Mouse (Mus musculus) MN1 (cell line): ENCODE measurements at regions not wholly inside any gene's neighbourhood (a gene's known extent, or its start where the extent isn't known, plus 50 kb on each side); places are given as distances from the start of the nearest gene placed in this dataset.

Experiments
- DNase-seq: peaks from one replicate; pipeline ENCODE4 v3.0.0-alpha.2; 2016; ENCODE audit warnings: low spot score

DNA sequence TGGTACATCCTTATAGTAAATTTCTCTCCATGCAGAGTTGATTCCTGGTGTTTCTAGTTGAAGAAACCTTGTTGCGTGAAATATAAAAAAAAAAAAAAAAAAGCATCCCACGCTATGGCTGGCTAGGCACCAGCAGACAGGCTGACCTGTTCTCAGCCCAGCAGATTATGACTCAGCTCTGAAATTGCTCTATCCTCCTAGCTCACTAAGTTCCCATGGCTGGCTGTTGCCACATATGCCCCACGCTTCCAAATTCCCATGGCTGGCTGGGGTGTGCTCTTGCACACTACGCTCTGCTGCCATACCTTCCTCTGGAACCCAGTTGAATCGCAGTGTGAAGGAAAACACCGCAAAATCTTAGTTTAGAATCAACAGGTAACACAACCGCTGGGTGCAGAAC, 270.1 kb downstream of the Mid1ip1 start:
- DNase-seq = no peak

DNA sequence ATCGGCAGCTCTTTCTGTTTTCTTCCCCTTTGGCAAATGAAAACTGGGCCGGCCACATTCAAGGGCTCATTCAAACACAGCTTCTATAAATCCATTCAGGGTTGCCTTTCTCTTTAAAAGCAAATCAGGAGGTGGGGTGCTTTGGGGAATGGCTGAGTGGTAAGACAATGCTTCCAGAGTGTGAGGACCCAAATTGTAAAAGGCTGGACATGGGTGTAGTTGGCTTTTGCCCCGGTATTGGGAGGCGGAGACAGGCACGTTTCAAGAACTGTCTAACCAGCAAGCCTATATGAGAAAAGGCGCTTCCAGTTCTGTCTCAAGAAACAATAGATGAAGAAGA, 277.0 kb downstream of the Mid1ip1 start:
- DNase-seq = no peak

DNA sequence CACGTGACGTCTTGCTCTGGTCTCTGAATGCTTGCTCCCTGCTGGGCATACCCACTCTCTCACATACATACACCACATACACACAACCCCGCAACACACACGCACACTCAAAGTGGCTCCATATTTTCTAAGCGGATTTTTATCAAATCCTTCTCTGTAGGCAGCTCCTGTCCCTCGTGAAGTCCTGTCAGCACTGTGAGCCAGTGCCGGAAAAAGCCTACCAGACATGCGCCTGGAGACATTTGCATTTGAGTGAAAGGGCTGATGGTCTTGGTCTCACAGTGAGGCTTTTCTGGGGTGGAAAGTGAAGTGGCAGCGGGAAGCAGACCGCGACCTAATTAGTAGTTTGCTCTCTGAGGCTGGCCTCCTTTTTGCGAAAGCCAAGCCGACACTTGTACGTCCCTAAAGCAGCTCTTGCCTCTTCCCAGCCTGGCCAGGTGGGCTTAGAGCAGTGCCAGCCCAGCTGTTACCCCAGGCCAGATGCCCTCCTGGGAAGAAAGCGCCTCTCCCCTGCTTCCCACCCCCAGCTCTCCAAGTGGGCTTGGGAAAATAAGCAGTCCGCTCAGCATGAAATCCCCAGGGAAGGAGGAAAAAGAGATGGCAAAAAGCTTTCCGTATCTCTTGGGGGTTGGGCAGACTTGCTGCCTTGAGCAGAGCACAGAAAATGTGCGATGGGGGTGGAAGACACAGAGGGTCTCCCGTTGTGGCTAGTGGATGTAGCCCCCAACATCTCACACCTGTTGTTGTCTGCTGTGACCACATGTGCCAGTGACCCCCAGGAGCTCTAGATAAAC, 277.6 kb downstream of the Mid1ip1 start:
- DNase-seq = peak; percentile 72

DNA sequence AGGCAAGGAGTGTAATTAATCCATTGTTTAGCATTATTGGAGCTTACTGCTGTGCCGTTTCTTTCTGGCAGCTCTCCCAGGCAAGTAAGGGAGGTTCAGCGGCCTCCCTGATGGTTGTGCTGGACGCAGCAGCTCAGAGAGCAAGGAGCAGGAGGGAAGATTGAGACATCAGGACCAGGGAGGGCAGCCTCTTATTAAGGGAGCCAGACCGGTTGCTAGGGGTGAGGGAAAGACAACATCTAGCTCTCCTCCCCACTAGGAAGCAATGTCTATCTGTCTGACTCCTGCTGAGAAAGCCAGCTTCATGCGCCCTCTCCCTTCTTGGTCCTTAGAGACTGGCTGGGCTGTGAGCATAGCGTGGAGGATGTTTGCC, 278.2 kb downstream of the Mid1ip1 start:
- peak; percentile 66 for DNase-seq

DNA sequence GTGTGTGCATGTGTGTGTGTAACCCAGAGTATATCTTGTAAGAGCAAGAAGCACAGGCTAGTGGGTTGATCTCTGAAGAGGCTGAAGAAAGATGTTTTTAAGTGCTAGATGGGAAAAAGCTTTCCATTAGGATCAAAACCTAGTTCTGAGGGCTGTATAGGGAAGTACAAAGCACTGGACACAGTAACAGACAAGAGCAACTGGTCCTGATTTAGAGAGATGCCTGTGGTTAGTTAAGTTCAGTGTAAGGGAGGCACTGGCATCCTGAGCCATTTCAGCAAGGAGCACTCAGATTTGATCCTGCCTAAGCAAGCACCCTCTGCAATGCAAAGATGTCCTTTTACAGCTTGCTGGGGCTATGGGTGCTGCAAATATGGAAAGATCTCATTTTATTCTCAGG, 280.1 kb downstream of the Mid1ip1 start:
- no peak for DNase-seq

DNA sequence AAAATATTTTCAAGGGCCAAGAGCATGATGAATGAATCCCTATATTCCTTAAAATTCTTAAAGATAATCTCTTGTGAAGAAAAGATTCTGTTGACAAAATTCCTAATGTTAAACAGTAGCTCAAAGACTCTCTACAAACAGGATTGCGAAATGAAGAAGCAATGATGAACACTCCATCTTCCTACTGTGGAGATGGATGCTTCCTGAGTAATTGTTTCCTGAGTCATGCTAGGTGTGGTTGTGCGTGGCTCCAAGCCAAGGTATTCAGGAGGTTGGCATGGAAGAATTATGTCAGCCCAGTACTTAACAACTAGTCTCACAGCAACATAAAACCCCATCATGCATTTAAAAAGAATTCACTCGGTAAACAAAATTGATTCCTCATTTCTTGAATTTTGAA, 286.4 kb downstream of the Mid1ip1 start:
- DNase-seq = peak; percentile 14

DNA sequence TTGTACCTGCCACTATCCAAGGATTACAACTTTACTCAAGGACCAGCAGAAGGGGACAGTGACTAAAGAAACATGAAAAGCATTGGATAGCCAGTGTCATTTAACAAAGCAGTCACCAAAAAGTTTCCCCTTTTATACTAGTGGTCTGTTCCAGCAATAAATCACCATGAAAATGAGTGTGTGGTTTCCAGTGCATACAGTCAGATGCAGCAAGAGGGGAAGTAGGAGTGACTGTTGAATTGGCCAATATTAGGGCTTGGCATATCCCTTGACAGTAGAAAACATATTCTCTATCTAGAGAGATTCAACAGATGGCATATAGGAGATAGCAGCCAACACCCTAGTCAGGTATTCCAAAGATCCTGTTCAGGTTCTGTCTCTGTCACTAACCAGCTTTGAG, 259.8 kb upstream of the H2al1a start:
- no peak for DNase-seq

DNA sequence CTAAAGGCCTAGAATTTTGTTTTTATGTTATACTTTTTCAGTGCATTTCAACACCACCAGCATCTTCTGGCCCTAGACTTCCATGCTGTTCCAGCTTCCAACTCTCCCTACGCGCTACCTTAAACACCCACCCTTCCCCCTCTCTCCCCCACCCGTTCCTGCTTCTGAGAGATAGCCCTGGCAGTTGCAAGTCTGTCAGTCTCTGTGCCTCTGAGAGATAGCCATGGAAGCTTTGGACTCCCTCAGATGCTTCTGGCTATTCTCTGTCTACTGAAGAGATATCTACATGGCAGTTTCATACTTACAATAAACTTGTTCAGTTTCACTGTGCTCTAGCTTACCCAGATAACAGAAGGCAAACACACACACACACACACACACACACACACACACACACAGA, 252.3 kb upstream of the H2al1a start:
- DNase-seq = no peak

DNA sequence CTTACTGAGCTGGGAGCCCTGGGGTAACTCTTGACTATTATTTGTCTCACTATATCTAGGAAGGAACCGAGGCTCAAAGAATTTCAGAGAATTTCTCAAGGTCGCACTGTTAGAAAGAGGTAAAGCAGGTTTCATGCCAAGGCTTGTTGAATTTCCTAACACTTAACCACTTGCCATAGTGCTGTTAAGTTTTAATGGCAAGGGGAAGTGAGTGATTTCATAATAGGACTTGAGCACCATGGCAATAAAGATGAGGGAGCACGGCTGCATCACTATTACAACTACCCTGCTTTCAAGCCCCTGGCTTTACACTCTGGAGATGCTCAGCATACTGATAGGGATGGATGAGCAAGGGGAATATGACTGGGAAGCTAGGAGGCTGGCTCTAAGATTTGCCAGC, 216.9 kb upstream of the H2al1a start:
- DNase-seq = no peak

DNA sequence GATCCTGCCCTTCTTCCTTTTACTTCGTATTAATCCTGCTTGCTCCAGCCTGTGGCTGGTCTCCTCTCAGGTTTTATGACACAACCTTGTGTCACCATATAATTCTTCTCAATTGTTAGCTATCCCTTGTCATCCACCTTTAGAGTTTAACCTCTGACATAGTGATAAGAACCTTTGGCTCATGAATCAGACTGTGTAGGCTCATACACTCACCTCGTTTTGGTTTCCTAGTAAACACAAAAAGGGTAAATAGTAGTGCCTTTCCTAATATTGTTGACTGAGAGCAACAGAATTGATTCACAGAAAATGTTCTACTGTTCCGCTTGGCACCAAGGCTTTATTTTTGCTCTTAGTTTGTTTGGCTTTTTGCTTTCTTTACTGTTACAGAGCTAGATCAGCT, 216.2 kb upstream of the H2al1a start:
- no peak for DNase-seq

DNA sequence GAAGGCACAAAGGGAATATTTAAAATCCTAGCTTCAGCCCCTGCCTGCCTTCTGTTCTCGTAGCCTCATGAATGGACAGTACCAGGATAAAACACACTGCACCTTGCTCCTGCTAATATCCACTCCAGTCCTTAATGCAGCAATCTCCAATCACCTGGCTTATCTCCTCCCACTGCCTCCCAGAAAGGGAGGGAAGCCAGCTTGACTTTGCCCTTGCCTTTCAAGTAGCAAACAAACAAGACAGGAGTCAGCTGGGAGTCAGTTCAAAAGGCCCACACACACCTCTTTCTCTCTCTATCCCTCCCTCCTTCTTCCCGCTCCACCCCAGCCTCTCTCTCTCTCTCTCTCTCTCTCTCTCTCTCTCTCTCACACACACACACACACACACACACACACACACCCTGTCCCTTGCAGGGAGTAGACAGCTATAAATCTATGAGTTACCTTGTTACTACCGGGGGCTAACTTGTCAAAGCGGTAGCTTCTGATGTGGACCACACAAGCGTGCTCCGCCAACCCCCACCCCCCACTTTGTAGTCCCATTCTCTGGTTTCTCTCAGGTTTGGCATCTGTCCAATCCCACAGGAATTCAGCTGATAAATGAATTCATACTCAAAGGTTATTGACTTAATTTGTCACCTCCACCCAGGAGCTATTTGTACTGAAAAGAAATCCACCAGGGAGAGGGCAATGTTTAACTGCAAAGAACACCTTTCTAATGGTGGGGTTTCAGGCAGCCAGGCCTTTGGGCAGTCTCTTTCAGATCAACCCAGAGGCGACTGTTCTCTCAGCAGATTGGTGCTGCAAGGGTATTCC, 212.6 kb upstream of the H2al1a start:
- no peak for DNase-seq

DNA sequence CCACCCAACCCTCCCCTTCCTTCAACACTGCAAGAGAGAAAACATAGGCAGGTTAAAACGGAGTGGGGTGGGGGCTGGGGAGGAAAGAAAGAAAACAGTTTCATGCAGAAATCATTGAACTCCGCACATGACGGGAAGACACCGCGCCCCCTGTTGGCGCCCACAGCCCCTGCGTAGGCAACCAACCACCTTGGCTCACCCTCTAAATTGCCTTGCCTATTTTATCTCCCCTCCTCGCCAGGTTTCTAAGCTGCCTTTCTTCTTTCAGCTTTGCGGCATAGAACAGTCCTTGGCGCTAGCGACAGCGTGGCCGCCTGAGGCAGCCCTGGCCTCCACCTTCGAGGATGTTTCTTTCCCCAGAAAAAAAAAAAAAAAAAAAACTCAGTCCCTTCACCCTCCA, 211.1 kb upstream of the H2al1a start:
- DNase-seq = no peak

DNA sequence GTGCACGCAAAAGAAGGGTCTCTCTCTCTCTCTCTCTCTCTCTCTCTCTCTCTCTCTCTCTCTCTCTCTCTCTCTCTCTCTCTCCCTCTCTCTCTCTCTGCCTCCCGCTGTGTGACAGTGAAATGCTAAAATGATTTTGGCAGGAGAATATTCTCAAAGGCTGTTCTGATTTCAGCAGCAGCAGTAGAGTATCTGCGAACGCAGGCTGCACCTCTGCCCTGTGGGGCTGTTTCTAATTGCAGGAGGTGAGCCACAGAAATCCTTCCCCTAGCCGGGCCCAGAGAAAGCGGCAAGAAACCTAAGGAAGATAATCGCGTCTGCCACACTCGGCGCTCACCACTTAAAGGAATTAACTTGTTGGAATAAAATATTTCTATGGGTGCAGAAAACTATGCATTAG, 210.6 kb upstream of the H2al1a start:
- no peak for DNase-seq

DNA sequence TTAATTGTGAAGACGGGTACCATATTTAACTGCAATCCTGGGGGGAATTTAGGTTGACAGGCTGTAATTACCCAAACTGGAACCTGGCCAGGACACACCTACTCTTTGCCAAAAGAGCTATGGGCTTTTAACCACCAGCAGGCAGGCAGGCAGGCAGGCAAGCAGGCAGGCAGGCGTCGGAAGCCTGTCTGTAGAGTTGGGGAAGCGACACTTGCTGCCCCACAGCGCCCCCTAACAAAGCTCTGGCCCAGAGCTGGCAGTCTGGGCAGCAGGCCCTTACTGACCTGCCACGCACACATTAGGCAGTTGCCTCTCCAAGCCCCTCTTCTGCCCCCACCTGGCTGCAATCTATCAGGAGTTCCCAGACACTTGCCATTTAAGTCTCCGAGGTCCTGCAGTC, 208.6 kb upstream of the H2al1a start:
- DNase-seq = peak; percentile 81

DNA sequence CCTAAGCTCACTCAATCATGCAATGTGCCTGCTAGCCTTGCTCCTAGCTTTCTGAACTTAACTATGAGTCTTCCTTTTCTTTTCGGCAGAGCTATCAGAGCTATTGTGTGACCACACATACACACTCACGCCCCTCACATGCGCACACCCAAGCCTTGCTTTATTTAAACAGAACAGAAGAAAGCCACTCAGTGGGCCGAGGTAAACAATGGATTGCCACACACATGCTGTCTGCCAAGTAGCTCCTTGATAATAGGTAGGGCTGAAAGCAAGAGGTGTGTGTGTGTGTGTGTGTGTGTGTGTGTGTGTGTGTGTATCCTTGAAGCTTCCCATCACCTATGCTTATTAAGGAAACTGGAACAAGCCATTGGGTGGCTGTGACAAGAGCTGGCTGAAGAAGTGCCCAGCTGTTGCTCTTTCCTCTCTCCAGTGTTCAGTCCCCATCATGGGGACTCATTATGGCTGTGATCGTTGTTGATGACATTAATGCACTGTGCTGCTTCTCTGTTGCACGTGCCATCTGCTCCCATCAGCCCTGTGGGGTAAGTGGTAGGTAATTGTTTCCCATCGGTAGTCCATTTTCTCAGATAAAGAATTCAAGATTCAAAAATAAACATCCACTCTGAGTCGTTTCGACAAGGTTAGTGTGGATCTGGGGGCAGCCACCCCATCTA, 201.3 kb upstream of the H2al1a start:
- no peak for DNase-seq

DNA sequence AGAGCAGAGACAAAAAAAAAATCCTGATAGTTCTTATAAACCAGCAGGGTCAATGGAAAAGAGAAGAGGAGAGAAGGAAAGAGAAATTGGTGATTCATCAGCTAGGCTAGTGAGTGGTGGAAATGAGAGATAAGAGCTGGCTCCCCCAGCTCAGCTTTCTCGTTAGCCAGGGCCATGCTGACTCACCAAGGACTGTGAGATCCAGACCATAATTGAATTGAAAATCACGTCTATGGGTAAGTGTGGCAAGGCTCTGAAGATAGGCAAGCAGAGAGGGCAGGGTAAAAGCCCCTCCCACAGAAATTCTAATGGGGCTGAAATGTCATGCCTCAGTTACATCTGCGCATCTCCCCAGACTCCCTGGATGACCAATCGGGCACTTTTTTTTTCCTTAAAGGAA, 200.7 kb upstream of the H2al1a start:
- DNase-seq = peak; percentile 78

DNA sequence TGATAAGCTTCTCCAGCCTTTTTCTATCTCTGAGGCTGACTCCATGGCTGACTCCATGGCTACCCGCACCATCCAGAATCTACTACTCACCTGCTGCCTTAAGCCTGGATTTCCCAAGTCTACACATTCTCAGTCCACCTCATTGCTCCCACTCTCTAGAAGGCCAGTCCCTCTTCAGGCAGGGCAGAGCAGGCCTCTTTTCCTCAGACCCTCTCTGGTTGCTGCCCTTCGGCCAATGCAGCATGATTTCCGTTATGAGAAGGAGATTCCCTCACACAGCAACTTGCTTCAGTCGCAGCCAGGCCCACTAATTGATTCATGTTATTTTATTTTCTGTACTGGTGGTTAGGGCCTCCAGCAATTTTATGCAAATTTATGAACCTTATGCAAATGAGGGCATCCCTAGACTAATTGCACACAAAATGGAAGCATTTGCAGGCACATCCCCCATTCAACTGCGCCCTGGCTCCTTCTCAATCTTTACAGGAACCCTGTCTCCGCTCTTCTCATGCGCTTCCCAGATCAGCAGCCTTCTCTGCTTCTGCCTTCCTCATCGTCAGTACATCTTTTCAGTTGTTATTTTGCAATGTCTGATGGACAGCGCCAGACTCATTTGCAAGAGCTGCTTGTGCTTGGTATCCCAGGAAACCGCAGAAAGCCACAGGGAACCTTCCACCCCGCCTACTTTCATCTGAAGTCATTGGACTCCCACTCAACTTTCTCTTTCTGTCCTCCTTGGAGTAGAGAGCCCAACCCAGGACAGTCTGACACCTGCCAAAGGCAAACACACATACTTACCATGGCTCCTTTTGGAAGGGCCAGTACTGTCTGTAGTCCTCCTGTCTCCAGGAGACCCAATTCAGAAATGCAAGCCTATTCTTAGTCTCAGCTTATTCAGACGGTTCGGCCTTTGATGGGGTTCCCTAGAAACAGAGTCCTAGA, 199.6 kb upstream of the H2al1a start:
- DNase-seq = peak; percentile 12

DNA sequence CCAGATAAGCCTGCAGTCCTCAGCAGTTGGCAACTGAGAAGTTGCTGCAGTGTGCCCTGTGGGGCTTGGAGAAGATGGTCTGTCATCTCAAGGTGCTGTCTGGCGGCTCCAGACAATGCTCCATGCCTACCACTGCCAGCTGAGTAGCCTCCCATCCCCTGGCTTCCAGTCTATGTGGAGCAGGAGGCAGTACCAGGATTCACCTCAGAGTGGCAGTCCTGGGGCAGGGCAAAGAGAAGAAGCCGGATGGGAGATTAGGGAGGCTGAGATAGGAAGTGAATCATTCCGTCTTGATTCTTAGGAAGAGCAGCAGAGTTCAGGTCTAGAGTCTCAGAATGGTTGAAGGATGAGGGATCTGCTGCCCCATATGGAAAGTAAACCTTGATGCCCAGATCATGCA, 198.1 kb upstream of the H2al1a start:
- DNase-seq = peak; percentile 63

DNA sequence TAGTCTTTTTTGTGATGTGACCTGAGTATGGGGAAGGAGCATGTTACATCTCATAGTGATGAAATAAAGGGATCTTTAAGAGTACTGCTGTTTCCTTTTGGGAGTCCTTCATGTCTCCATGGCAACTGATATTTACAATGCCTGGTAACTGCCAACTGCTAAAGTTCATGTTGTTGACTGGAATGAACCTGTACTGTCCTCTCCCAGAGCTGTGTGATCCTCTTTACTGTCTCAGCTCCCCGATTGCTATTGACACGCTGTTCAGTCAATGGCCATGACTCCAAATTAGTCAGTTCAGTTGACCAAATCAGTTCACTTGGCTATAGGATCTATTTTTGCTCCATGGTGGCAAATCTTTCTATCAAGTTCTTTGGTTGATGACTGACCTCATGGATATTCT, 167.8 kb upstream of the H2al1a start:
- DNase-seq = no peak

DNA sequence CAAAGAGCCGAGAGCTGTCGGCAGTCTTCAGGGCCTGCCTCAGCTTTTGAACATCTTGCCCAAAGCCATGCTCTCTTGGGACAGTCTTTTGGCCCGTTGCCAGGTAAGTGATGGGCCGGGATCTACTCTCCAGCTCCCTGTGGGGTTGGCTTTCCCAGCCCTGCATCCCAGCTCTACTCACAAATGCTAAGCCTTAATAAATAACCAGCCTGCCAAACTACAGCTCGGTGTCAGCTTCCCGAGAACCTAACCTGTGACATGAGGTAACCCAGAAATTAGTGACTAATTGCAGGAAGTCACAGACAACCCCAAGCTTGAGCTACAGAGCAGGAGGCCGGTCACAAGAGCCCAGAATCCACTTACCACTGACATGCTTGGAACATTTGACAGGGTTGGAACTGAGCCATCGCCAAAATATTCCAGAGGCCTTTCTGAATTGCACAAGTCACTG, 159.1 kb upstream of the H2al1a start:
- DNase-seq = peak; percentile 66

DNA sequence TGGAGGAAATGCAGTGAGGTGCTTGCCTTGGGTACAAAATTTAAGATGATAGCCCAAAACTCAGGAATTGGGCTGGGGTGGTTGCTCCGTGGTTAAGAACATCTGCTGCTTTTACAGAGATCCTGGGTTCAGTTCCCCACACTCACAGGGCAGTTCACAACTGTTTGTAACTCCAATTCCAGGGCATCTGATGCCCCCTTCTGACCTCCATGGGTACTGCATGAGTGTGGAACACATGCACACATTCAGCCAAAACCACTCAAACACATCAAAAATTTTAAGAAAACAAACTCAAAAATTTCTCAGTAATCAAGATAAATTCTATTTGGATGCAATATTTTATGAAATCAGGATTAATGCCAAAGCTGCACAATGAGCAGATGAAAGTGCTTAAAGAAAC, 157.8 kb upstream of the H2al1a start:
- DNase-seq = no peak

DNA sequence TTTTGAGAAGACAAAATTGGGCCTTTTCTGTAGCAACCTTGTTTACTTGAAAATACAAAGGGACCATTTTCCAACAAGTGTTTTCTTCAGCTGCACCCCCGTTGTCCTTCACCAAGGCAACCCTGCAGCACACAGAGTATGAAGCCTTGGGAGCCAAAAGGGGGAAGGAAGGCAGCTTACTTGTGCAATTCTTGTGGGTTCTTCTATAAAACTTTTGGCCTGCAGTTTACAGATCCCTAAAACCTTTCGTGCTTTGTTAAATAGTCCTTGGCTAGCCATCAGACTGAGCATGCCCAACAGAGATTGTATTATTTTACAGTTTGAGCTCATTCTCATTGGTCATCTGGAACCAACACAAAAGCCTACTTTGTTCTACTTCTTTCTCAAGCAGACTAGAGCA, 140.6 kb upstream of the H2al1a start:
- no peak for DNase-seq
